Mouse (Mus musculus): ENCODE measurements around the gene Manba. TPM values are rescaled to one million over a fixed set of nuclear protein-coding genes. Genes with fewer than 3 reads are reported as not detected.
A peak's percentile ranks its signal among the peaks of the same experiment; 100 is the strongest.
"Not testable (repeated sequence)": the region's sequence is repeated elsewhere in the genome, so short reads cannot be mapped to it uniquely, and the experiment has no call there.

Manba gene
- polyA plus RNA-seq, 1 experiment from 2014 or later, result 5.8 TPM

DNA sequence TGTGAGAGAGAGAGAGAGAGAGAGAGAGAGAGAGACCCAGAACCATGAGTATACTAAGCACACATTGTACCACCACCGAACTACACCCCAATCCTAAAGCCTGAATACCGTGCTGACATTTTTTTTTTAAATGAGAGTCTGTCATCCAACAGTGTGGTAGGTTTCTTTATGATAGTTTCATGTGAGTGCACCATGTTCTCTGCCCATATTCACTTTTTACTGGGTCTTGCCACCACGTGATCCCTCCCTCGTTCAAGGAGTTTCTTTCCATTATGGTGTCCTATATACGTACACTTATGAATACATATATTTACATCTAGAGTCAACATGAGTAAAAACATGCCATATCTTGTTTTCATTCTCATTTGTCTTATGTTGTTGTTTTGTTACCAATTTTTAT is 940 bp downstream of the Manba start:
- H3K9me3 ChIP-seq (replicated peaks), result no peaks in the 10 kb centered on the region
- no peaks in the 10 kb centered on the region for H3K36me3 ChIP-seq (replicated peaks)
- H3K4me1 ChIP-seq (replicated peaks), result peaks cover 10% of the 10 kb centered on the region
- ATAC-seq (ENCODE audit: insufficient read depth), result no peak
- H3K27me3 ChIP-seq, result no peaks in the 10 kb centered on the region
- 49% methylated on average over 5 of the region's 5 CpGs for WGBS (ENCODE audit: insufficient replicate concordance)
- H3K4me3 ChIP-seq (replicated peaks), result peak overlapping the region; percentile 69
- no peak overlapping the region for H3K27ac ChIP-seq (replicated peaks)
- H3K4me2 ChIP-seq, result peak overlapping the region; percentile 88
- no peak overlapping the region for H3K9ac ChIP-seq

DNA sequence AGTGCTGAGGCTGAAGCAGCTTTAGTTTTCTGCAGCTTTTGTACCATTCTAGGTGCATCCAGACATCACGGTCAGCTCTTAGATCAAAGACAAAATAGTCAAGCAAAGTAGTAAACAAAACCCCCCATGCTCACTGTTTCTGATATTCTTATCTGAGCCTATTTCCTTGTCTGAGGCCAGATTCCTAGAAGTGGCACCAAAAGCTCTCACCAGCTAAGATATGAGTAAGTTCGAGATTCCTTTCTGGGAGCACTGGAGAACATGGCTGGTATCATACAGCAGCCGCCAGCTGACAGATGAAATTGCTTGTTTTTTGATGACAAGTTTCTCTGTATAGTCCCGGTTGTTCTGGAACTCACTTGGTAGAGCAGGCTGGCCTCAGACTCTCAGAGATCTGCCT is 2.4 kb downstream of the Manba start:
- Histone ChIP-seq H3K4me3 (replicated peaks) (no peak overlapping the region), H3K27me3 (no peaks in the 10 kb centered on the region), H3K36me3 (replicated peaks) (no peaks in the 10 kb centered on the region), H3K27ac (replicated peaks) (no peak overlapping the region), H3K4me2 (no peak overlapping the region), H3K4me1 (replicated peaks) (peaks cover 10% of the 10 kb centered on the region), H3K9me3 (replicated peaks) (no peaks in the 10 kb centered on the region), H3K9ac (no peak overlapping the region)
- no peak for ATAC-seq (ENCODE audit: insufficient read depth)
- 61% methylated on average over 4 of the region's 4 CpGs for WGBS (ENCODE audit: insufficient replicate concordance)

DNA sequence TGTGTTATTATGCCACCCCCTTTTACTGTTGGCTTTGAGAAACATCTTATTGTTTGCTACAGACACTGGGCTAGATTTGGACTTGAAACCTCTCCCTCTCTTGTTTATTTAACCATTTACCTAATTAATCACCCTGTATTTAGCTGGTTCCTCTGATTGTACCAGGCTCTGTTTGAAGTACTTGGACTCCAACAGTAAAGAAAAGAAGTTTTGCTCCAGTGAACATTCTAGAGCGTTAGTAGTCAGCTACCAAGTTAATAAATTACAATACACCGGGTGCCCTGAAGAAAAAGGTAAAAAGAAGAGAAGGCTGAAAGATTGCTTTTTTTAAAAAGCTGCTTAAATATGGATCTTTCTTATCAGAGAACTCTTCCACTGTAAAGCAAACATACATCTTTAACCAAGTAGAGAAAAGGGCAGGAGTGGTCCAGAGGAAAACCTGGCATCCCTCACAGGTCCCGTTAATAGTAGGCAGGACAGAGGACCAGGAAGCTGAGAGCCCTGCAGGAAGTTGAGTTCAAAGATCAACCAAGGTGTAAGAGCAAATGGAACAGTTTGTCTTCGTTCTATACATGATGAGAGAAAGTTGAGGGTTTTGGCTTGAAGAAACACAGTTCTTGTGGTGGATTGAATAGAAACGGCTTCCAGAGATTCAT is 4.6 kb downstream of the Manba start:
- peaks cover 8% of the 10 kb centered on the region for H3K4me1 ChIP-seq (replicated peaks)
- H3K4me3 ChIP-seq (replicated peaks), result no peak overlapping the region
- H3K4me2 ChIP-seq, result no peak overlapping the region
- H3K9me3 ChIP-seq (replicated peaks), result no peaks in the 10 kb centered on the region
- H3K36me3 ChIP-seq (replicated peaks), result no peaks in the 10 kb centered on the region
- 64% methylated on average over 5 of the region's 5 CpGs for WGBS (ENCODE audit: insufficient replicate concordance)
- no peaks in the 10 kb centered on the region for H3K27me3 ChIP-seq
- no peak overlapping the region for H3K9ac ChIP-seq
- H3K27ac ChIP-seq (replicated peaks), result no peak overlapping the region
- no peak for ATAC-seq (ENCODE audit: insufficient read depth)

DNA sequence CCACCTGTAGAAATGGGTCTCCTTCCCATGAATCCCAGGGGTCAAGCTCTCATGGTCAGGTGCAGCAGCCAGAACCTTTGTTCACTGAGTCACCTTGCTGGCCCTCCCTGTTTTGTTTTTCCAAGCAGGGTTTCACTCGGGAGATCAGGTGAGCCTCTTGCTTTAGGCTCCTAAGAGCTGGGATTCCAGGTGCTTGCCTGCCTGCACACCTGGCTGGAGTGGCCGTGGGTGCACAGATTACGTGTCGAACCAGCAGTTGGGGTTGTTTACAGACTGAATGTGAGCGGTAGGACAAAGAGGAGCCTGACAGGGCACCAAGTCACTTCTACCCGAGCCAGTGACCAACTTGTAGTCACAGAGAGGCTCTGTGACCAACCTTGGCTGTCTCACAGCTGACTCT is 5.7 kb downstream of the Manba start:
- 74% methylated on average over 6 of the region's 6 CpGs for WGBS (ENCODE audit: insufficient replicate concordance)
- Histone ChIP-seq H3K9me3 (replicated peaks) (no peaks in the 10 kb centered on the region), H3K27me3 (no peaks in the 10 kb centered on the region), H3K4me1 (replicated peaks) (no peaks in the 10 kb centered on the region), H3K4me2 (no peak overlapping the region), H3K36me3 (replicated peaks) (no peaks in the 10 kb centered on the region), H3K27ac (replicated peaks) (no peak overlapping the region), H3K4me3 (replicated peaks) (no peak overlapping the region), H3K9ac (no peak overlapping the region)
- no peak for ATAC-seq (ENCODE audit: insufficient read depth)

DNA sequence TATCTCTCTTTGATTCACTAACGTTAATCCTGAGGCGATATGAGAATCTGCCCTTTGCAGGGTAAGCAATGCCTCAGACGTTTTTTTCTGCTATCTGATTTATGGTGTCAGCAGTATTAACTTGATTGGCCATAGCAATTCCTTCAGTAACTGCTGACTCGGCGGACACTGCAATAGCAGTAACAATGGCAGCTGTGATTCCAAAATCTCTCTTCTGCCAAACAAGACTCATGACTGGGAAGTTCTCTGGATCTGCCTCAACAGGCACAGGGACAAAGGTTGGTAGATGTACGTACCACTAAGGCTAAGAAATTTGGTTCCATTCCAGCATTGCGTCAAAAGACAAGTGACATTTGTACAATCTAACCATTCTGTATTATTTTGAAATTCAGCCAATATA is 7.9 kb downstream of the Manba start:
- H3K4me3 ChIP-seq (replicated peaks); H3K9ac ChIP-seq; ATAC-seq (ENCODE audit: insufficient read depth); H3K27me3 ChIP-seq; H3K36me3 ChIP-seq (replicated peaks); H3K4me2 ChIP-seq; H3K4me1 ChIP-seq (replicated peaks); H3K27ac ChIP-seq (replicated peaks); H3K9me3 ChIP-seq (replicated peaks): not testable (repeated sequence)
- WGBS (ENCODE audit: insufficient replicate concordance), result 75% methylated on average over 7 of the region's 7 CpGs

DNA sequence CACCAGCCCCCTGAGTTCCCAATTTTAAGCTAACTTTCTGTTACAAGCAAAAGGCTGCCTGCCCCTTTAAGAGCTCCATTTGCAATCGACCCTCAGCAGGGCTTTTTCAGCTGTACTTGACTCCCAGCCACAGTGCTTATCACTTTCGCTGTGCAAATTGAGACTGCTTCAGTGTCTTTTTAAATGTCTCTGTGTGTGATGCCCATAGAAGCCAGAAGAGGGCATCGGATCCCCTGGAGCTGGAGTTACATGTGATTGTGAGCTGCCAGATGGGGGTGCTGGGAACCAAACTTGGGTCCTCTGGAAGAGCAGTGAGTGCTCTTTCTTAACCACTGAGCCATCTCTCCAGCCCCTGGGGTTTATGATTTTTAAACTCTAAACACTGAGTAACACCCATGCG is 12.5 kb downstream of the Manba start:
- not testable (repeated sequence) for H3K27ac ChIP-seq (replicated peaks); ATAC-seq (ENCODE audit: insufficient read depth); H3K36me3 ChIP-seq (replicated peaks); H3K27me3 ChIP-seq; H3K9me3 ChIP-seq (replicated peaks); H3K4me3 ChIP-seq (replicated peaks); H3K4me1 ChIP-seq (replicated peaks); H3K4me2 ChIP-seq; H3K9ac ChIP-seq
- WGBS (ENCODE audit: insufficient replicate concordance), result 67% methylated on average over 4 of the region's 4 CpGs

DNA sequence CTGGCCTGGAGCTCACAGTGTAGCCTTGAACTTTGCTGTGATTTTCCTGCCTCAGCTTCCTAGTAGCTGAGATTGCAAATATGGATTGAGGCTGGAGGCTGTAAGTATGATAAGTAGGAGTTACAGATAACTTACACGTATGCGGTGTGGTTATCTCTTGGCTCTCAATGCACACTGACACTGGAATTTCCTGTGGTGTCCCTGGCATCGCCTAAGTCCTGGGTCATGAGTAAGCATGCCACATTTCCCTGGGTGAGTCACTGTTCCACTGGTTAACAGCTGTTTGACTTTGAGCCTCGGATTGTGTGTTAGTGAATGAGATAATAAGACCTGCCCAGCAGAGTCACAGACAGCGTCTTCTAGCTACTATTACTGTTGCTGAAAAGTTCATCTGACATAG is 13.5 kb downstream of the Manba start:
- WGBS (ENCODE audit: insufficient replicate concordance), result 21% methylated on average over 5 of the region's 5 CpGs
- no peak overlapping the region for H3K27ac ChIP-seq (replicated peaks)
- H3K4me3 ChIP-seq (replicated peaks), result no peak overlapping the region
- H3K27me3 ChIP-seq, result no peaks in the 10 kb centered on the region
- peaks cover 3% of the 10 kb centered on the region; the same call in 1 of the 2 replicates for H3K4me1 ChIP-seq (replicated peaks)
- no peak for ATAC-seq (ENCODE audit: insufficient read depth)
- H3K9me3 ChIP-seq (replicated peaks), result no peaks in the 10 kb centered on the region; the same call in 1 of the 2 replicates
- H3K4me2 ChIP-seq, result no peak overlapping the region
- no peaks in the 10 kb centered on the region for H3K36me3 ChIP-seq (replicated peaks)
- H3K9ac ChIP-seq, result no peak overlapping the region

DNA sequence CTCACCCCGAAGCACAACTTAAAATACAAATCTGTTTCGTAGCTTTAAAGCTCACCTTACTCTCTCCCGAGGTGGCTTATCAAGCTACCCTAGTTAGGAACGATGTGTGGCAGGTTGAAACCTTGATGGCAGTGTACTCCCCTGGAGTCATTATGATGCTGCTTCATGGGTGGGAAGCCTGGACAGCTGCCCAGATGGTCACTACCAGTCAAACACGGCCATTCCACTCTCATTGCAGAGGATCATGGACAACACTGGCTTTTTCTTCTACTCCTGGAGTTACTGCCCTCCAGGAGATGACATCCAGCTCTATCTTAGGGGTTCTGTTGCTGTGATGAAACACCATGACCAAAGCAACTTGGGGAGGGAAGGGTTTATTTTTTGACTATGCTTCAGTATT is 17.7 kb downstream of the Manba start:
- no peak for ATAC-seq (ENCODE audit: insufficient read depth)
- H3K4me3 ChIP-seq (replicated peaks), result no peak overlapping the region
- peaks cover 3% of the 10 kb centered on the region; the same call in 1 of the 2 replicates for H3K4me1 ChIP-seq (replicated peaks)
- H3K27me3 ChIP-seq, result no peaks in the 10 kb centered on the region
- H3K27ac ChIP-seq (replicated peaks), result no peak overlapping the region
- WGBS (ENCODE audit: insufficient replicate concordance), result 70% methylated on average over 5 of the region's 5 CpGs
- no peaks in the 10 kb centered on the region; the same call in 1 of the 2 replicates for H3K9me3 ChIP-seq (replicated peaks)
- no peak overlapping the region for H3K4me2 ChIP-seq
- no peaks in the 10 kb centered on the region for H3K36me3 ChIP-seq (replicated peaks)
- no peak overlapping the region for H3K9ac ChIP-seq

DNA sequence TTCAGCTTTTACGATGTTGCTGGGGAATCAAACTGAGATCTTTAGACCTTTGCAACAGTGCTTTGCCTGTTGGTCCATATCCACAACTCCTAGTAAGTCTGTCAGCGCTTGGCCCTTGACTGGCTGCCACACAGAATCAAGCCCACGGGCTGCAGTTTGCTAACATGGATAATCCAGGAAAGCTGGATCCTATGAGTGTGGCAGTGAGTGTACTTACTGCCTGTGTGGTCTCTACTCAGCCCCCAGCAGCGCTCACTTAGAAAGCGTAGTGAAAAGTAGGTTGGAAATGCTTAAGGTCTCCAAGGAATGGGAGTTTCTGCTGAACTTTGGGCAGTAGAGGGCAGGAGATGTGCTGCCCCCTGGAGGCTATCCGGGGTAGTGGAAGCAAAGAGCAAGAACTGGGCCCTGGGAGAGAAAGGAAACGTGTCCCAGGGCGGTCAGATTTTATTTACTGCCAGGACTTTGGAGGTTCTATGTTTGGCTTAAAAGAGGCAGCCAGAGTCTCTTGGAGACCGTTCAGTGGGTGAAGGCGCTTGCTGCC is 20.0 kb downstream of the Manba start:
- H3K27ac ChIP-seq (replicated peaks), result no peak overlapping the region
- WGBS (ENCODE audit: insufficient replicate concordance), result 55% methylated on average over 10 of the region's 10 CpGs
- no peak for ATAC-seq (ENCODE audit: insufficient read depth)

DNA sequence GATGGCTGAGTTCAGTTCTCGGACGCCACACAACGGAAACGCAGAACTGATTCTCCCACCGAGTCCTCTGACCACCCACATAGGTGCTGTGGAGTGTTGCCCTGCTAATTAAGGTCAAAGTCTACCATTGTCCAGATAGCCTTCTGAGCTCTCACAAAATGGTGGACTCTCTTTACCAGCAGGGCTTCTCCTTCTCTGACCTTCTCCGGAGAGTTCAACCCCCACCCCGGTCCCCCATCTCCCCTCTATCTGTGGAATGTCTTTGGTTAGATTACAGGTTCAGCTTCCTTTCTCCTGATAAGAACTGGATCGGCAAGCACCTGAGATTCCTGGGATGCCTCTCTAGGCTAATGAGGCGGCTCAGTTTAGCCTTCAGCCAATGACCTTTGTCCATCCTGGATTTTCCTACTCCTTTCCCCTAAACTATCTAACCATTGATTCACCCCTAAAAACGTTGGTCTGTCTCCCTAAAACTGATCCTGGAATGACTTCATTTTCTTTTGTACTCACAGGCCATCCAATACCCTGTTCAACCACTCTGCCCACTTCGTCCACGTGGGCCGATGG is 20.6 kb downstream of the Manba start:
- Histone ChIP-seq H3K27me3 (no peaks in the 10 kb centered on the region), H3K4me1 (replicated peaks) (peaks cover 3% of the 10 kb centered on the region; the same call in 1 of the 2 replicates), H3K9ac (no peak overlapping the region), H3K9me3 (replicated peaks) (no peaks in the 10 kb centered on the region), H3K4me2 (no peak overlapping the region), H3K27ac (replicated peaks) (no peak overlapping the region), H3K4me3 (replicated peaks) (no peak overlapping the region), H3K36me3 (replicated peaks) (no peaks in the 10 kb centered on the region)
- WGBS (ENCODE audit: insufficient replicate concordance), result 76% methylated on average over 13 of the region's 13 CpGs
- ATAC-seq (ENCODE audit: insufficient read depth), result no peak

More for the DNA sequence above, 20.0 kb downstream of the Manba start:
- H3K9ac ChIP-seq, result no peak overlapping the region
- H3K4me2 ChIP-seq, result no peak overlapping the region
- no peaks in the 10 kb centered on the region for H3K36me3 ChIP-seq (replicated peaks)
- no peaks in the 10 kb centered on the region for H3K27me3 ChIP-seq
- no peaks in the 10 kb centered on the region for H3K9me3 ChIP-seq (replicated peaks)
- H3K4me3 ChIP-seq (replicated peaks), result no peak overlapping the region
- H3K4me1 ChIP-seq (replicated peaks), result peaks cover 3% of the 10 kb centered on the region; the same call in 1 of the 2 replicates

DNA sequence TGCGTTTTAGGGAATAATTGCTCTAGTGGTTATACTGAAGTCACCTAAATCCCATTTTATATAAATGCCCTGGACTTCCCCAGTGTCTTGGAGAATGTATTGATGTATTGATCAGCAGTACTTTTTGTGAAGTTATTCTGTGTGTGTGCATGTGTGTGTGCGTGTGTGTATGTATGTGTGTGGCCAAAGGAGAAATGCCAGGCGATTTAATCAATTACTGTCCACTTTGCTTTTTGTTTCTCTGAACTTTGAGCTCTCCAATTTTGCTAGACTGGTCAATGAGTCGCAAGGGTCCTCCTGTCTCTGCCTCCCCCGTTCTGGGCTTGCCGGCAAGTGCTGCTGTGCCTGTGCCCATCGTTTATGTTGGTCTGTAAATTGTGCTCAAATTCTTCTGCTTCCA is 22.1 kb downstream of the Manba start:
- H3K36me3 ChIP-seq (replicated peaks), result no peaks in the 10 kb centered on the region
- H3K4me3 ChIP-seq (replicated peaks), result no peak overlapping the region
- H3K27me3 ChIP-seq, result no peaks in the 10 kb centered on the region
- no peaks in the 10 kb centered on the region for H3K9me3 ChIP-seq (replicated peaks)
- H3K4me2 ChIP-seq, result no peak overlapping the region
- no peak for ATAC-seq (ENCODE audit: insufficient read depth)
- H3K27ac ChIP-seq (replicated peaks), result no peak overlapping the region
- WGBS (ENCODE audit: insufficient replicate concordance), result 71% methylated on average over 7 of the region's 7 CpGs
- no peaks in the 10 kb centered on the region; the same call in 1 of the 2 replicates for H3K4me1 ChIP-seq (replicated peaks)
- H3K9ac ChIP-seq, result no peak overlapping the region
